Mouse (Mus musculus) lung, postnatal 0 days (tissue): ENCODE measurements around the gene Dnlz. TPM values are rescaled to one million over a fixed set of nuclear protein-coding genes. Genes with fewer than 3 reads are reported as not detected.

ENCODE experiments used
- ATAC-seq: fragments of 200-750 bp; cut with Nextera tagmentation; 2 replicates; pipeline ENCODE4 v1.8.0; 2017; ENCODE audit warnings: moderate library complexity
- DNase-seq: peaks from one replicate; pipeline ENCODE4 v3.0.0-alpha.2; 2016; ENCODE audit warnings: low spot score
- H3K27ac ChIP-seq: fragments of 300-500 bp; sonication (generic); 2 replicates; pipeline ENCODE4 v1.5.1; 2014; ENCODE audit warnings: antibody characterized with exemption, mild to moderate bottlenecking, low read length, mixed read lengths
- H3K27me3 ChIP-seq: fragments of 300-500 bp; sonication (generic); replicated peaks from 2 replicates; pipeline ENCODE4 v1.6.1; 2014; ENCODE audit warnings: low read length, mixed read lengths; ENCODE audit not compliant: insufficient read depth
- H3K36me3 ChIP-seq: fragments of 300-500 bp; sonication (generic); 2 replicates; pipeline ENCODE4 v1.6.1; 2014; ENCODE audit warnings: low read length, mixed read lengths; ENCODE audit not compliant: insufficient read depth
- H3K4me1 ChIP-seq: fragments of 300-500 bp; sonication (generic); 2 replicates; pipeline ENCODE4 v1.6.1; 2014; ENCODE audit warnings: antibody characterized with exemption, low read depth, low read length, mixed read lengths; ENCODE audit not compliant: insufficient read depth
- H3K4me2 ChIP-seq: fragments of 300-500 bp; sonication (generic); replicated peaks from 2 replicates; pipeline ENCODE4 v1.6.1; 2014; ENCODE audit warnings: low read depth, mild to moderate bottlenecking, low read length, moderate library complexity, mixed read lengths
- H3K4me3 ChIP-seq: fragments of 300-500 bp; sonication (generic); 2 replicates; pipeline ENCODE4 v1.5.1; 2014; ENCODE audit warnings: low read depth, low read length
- H3K9ac ChIP-seq: fragments of 300-500 bp; sonication (generic); replicated peaks from 2 replicates; pipeline ENCODE4 v1.6.1; 2014; ENCODE audit warnings: low read depth, mild to moderate bottlenecking
- H3K9me3 ChIP-seq: fragments of 300-500 bp; sonication (generic); 2 replicates; pipeline ENCODE4 v1.6.1; 2016; ENCODE audit warnings: low read length, mixed read lengths
- CTCF ChIP-seq: IDR thresholded peaks from 2 replicates; pipeline ENCODE4 v1.5.1; 2016; ENCODE audit warnings: antibody characterized with exemption, mild to moderate bottlenecking
- EP300 ChIP-seq: IDR thresholded peaks from 2 replicates; pipeline ENCODE4 v1.6.1; 2016; ENCODE audit warnings: antibody characterized with exemption, mild to moderate bottlenecking, control low read depth
- WGBS: fragments of 180-500 bp; shearing (Covaris S2); extraction: QIAGEN DNeasy Blood & Tissue Kit; methylation state at CpG from one replicate; pipeline ENCODE4 v1.1.7; 2014; 5-methylcytosine and 5-hydroxymethylcytosine counted together
- polyA plus RNA-seq: library from polyadenylated mRNA; unstranded; fragments of >200 nt; fragmentation: Nextera tagmentation; extraction: Ambion mirVana; gene quantifications from 2 replicates; pipeline ENCODE4 v1.2.1, GENCODE M21; 2015

The Dnlz gene
- polyA plus RNA-seq, 1 experiment from 2014 or later: 15.5 TPM

DNA sequence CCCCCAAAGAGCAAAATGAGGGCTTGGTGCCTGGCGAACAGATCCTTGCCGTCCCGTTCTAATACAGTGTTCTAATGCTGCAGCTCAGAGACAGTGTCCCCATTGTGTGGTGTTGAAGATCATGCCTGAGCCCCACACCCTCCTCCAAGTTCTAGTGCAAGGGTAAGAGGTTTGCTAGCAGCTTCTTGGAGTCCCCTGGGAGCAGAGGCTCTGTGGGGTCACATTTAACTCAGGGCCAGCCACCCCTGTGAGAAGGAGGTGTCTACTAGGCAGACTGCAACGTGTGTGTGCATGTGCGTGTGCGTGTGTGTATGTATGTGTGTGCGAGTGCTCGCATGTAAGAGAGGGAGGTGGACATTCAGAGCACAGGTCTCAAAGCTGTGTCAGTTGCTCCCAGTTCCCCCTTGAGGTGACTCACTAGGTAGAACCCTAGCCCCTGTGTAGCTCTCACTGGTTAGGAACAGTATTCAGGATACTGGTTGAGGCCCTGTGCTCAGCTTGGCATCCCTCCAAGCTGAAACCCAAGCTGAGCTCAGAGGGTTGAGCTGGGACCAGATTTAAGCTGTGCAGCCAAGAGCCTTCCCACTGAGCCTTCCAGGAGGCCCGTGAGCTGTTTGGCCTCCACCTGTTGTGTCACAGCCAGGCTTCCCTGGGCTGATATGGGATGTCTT is 35.2 kb downstream of the Dnlz start:
- Histone ChIP-seq H3K9me3 (no peaks in the 10 kb centered on the region), H3K9ac (peak overlapping the region; percentile 76; the same call in 1 of the 2 replicates), H3K36me3 (no peaks in the 10 kb centered on the region), H3K27ac (peak overlapping the region; percentile 92; the same call in 1 of the 2 replicates), H3K4me1 (peaks cover 21% of the 10 kb centered on the region), H3K27me3 (no peaks in the 10 kb centered on the region), H3K4me3 (peak overlapping the region; percentile 78), H3K4me2 (peak overlapping the region; percentile 81)
- WGBS: 43% methylated on average over 9 of the region's 9 CpGs
- ATAC-seq (no peak), DNase-seq (peak; percentile 36)
- TF ChIP-seq EP300 (no peak), CTCF (no peak)

DNA sequence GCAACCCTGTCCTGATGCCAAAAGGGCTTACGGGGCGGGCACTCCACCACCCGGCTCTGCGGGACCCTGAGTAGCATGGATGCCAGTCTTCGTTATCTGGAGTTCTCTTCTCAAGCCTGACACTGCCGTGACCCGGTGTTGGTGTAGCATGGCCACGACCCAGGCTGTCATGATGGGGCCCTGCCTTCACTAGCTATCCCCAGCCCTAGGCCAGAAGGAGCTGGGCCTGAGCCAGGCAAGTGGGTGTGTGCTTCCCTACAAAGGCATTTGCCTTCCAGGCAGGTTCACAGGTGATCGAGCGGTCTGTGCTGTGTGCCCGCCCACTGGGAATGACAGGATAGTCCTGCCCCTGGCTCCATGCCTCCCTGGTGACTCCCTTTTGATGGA is 36.0 kb downstream of the Dnlz start:
- peak overlapping the region; percentile 81 for H3K4me2 ChIP-seq
- peak overlapping the region; percentile 92 for H3K27ac ChIP-seq
- under 1% methylated on average over 11 of the region's 11 CpGs for WGBS
- DNase-seq (peak; percentile 65), ATAC-seq (peak; percentile 15)
- no peaks in the 10 kb centered on the region for H3K27me3 ChIP-seq
- peak overlapping the region; percentile 78 for H3K4me3 ChIP-seq
- no peak for TF ChIP-seq CTCF
- no peak for TF ChIP-seq EP300
- peak overlapping the region; percentile 76 for H3K9ac ChIP-seq
- H3K9me3 ChIP-seq: no peaks in the 10 kb centered on the region
- H3K36me3 ChIP-seq: no peaks in the 10 kb centered on the region
- peaks cover 21% of the 10 kb centered on the region for H3K4me1 ChIP-seq

DNA sequence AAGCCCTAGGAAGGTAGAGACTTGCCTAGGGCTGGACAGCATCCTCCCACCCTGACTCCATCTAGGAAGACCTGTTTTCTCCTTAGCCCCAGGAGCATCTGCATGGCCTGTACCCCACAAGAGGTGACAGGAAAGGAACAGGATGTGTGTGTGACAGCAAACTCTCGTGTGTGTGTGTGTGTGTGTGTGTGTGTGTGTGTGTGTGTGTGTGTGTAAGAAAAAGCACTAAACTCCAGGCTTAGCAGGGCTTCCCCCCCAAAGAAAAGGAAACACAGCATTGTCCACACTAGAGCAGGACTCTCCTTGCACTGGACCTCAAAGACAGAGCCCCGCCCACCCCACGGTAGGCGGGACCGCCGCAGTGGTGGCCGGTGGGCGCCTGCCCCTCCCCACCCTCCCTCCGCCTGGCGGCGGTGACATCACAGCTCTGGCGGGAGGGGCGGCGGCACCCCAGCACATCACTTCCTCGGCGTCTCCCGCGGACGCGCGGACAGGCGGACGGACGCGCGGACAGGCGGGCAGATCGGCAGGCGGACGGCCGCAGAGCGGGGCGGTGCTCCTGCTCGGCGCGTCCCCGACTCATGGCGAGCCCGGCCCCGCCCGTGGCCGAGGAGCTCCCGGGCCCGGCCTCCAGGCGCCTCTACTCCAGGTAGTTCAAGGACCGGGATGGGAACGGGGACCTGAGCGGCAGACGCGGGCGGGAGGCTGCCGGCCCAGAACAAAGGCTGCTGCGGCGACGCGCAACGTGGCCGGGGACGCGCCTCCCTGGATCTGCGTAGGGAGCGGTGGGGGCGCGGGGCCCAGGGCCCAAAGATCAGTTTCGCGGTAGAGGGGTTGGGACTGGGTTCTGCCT is 36.6 kb downstream of the Dnlz start, which contains the start of gene Gpsm1:
Gene Gpsm1, plus strand, starts transcription at position 444 of the 853 bp plus-strand sequence.
- no peaks in the 10 kb centered on the region for H3K36me3 ChIP-seq
- peaks cover 21% of the 10 kb centered on the region for H3K4me1 ChIP-seq
- peak within 1 kb of the TSS; percentile 78 for H3K4me3 ChIP-seq
- no peaks in the 10 kb centered on the region for H3K9me3 ChIP-seq
- H3K9ac ChIP-seq: peak within 1 kb of the TSS; percentile 76
- DNase-seq: peak; percentile 90
- TF ChIP-seq EP300 (no peak), CTCF (0 out of 2 replicates have a peak, but pooled peaks have one; percentile 26)
- no peaks in the 10 kb centered on the region for H3K27me3 ChIP-seq
- 0% methylated on average over 44 of the region's 66 CpGs for WGBS
- H3K27ac ChIP-seq: peak within 1 kb of the TSS; percentile 92
- peak within 1 kb of the TSS; percentile 81 for H3K4me2 ChIP-seq
- ATAC-seq: peak; percentile 82

DNA sequence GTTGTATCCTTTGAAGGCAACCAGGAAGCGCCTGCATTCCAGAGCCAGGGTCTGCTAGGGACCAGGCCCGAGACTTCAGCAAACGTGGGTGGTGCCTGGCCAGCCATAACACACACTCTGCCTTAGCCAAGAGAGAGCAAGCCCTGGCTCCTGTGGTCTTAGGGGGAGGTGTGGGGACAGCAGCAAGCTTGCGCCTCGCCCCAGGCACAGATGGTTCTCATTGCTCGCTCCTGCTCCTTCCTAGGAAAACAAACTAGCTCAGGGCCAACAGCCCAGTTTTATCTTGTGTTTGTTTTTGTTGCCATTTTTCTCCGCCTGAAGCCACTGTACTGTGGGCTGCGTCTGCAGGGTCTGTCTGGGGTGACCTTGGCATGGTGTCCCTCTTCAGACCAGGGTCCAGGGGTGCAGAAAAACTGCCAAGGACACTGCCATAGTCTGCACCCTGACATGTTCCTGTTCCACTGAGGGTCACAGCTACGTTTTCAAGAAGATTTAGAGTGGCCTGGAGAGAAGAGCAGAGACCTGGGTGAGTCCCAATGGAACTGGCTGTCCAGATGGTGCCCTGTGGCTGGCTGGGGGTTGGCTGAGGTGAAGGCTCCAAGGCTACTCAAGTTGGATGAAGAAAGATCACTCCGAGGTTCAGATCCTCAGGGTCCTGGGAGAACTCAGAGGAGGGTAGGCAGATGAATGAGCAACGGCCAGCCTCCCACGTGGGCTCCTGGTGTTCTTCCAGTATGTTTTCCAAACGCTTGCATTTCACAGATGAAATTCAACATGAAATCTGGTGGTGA is 37.4 kb downstream of the Dnlz start:
- peak overlapping the region; percentile 78; the same call in 1 of the 2 replicates for H3K4me3 ChIP-seq
- H3K4me1 ChIP-seq: peaks cover 21% of the 10 kb centered on the region
- peak overlapping the region; percentile 81 for H3K4me2 ChIP-seq
- H3K27me3 ChIP-seq: no peaks in the 10 kb centered on the region
- H3K9me3 ChIP-seq: no peaks in the 10 kb centered on the region
- DNase-seq (peak; percentile 94), ATAC-seq (peak; percentile 69)
- TF ChIP-seq CTCF (no peak), EP300 (peak; percentile 67)
- H3K36me3 ChIP-seq: no peaks in the 10 kb centered on the region
- WGBS: 34% methylated on average over 13 of the region's 13 CpGs
- H3K27ac ChIP-seq: peak overlapping the region; percentile 92
- no peak overlapping the region; the same call in 1 of the 2 replicates for H3K9ac ChIP-seq

DNA sequence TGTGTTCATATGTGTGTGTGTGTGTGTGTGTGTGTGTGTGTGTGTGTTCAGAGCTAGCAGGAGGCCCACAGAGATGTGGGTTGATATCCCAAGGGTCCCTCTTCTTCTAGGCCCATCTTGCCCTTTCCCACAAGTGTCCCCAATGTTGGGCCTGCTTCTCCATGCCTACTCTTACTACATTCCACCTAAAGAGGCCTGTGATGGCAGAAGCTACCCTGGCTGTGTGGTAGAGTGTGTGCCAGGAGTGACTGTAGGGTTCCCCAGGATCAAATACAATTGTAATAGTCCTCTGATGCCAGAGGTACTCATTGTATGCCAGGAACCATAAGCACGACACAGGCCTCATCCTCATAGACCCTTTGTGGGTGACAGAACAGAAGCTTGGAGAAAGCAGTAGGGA is 38.5 kb downstream of the Dnlz start:
- no peak overlapping the region for H3K9ac ChIP-seq
- TF ChIP-seq CTCF: no peak
- no peak for TF ChIP-seq EP300
- no peak for ATAC-seq
- peak overlapping the region; percentile 92 for H3K27ac ChIP-seq
- H3K9me3 ChIP-seq: no peaks in the 10 kb centered on the region
- no peaks in the 10 kb centered on the region for H3K36me3 ChIP-seq
- H3K4me2 ChIP-seq: no peak overlapping the region
- H3K4me3 ChIP-seq: no peak overlapping the region
- DNase-seq: no peak
- no peaks in the 10 kb centered on the region for H3K27me3 ChIP-seq
- WGBS: 86% methylated on average over 1 of the region's 1 CpGs
- H3K4me1 ChIP-seq: peaks cover 24% of the 10 kb centered on the region

DNA sequence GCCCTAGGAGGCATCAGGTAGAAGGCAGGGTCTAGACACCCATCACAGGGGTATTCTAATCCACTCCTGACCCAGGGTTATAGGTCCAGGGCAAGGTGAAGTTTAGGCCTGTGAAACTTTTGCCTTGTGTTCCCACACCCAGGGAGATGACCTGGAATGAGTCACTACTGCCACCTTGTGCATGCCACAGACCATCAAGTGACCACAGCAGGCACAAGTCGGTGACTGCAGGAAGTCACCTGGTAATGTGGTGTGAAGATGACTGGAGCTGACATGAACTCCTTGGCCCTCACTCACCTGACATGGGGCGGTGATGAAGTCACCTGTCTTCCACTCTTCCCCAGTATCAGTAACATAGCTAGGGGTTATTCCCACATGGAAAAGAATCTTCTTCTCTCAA is 39.1 kb downstream of the Dnlz start:
- no peak for ATAC-seq
- Histone ChIP-seq H3K4me2 (no peak overlapping the region), H3K4me1 (peaks cover 24% of the 10 kb centered on the region), H3K27me3 (no peaks in the 10 kb centered on the region), H3K9ac (no peak overlapping the region), H3K36me3 (no peaks in the 10 kb centered on the region), H3K27ac (no peak overlapping the region), H3K4me3 (no peak overlapping the region), H3K9me3 (no peaks in the 10 kb centered on the region)
- WGBS: 47% methylated on average over 2 of the region's 2 CpGs
- TF ChIP-seq EP300: no peak
- peak; percentile 66 for TF ChIP-seq CTCF
- DNase-seq: peak; percentile 34
